Mouse (Mus musculus) CH12.LX (cell line): ENCODE data around the gene Spast. TPM values are rescaled to one million over a fixed set of nuclear protein-coding genes. Genes with fewer than 3 reads are reported as not detected.

Experiments
- DNase-seq: peaks from one replicate; pipeline ENCODE4 v3.0.0-alpha.2; 2013; ENCODE audit errors: extremely low read depth
- H3K27ac ChIP-seq: 2 replicates; pipeline ENCODE4 v1.5.1; 2012; ENCODE audit warnings: low read depth, mild to moderate bottlenecking, control low read depth, moderate library complexity; ENCODE audit not compliant: insufficient read depth
- H3K27me3 ChIP-seq: replicated peaks from 2 replicates; pipeline ENCODE3; 2012; ENCODE audit warnings: inconsistent platforms
- H3K36me3 ChIP-seq, 2 experiments: replicated peaks in 1 of 2; 2 replicates each; pipeline versions ENCODE3 to v1.6.1; 2012; ENCODE audit warnings: inconsistent platforms in 1 of 2, low read length in 1 of 2, mild to moderate bottlenecking in 1 of 2, mixed read lengths in 1 of 2, moderate library complexity in 1 of 2; ENCODE audit not compliant: control insufficient read depth in 1 of 2, insufficient read depth in 1 of 2
- H3K4me1 ChIP-seq, 2 experiments: 2 replicates each; pipeline ENCODE4 v1.6.1; 2012; ENCODE audit warnings: inconsistent platforms in 1 of 2, moderate library complexity in 1 of 2; ENCODE audit not compliant: insufficient read depth in 2 of 2, control insufficient read depth in 1 of 2
- H3K4me2 ChIP-seq: 2 replicates; pipeline ENCODE4 v1.6.1; 2012; ENCODE audit warnings: low read depth, mild to moderate bottlenecking, control low read depth; ENCODE audit not compliant: poor library complexity, insufficient read depth, severe bottlenecking
- H3K4me3 ChIP-seq, 3 experiments: fragments of 150-350 bp in 1 of 3; sonication (generic) in 1 of 3; replicated peaks in 1 of 3; 2 replicates each; pipeline versions ENCODE3 to v1.5.1; 2011 to 2012; ENCODE audit warnings: low read depth in 2 of 3, low read length in 2 of 3, mild to moderate bottlenecking in 2 of 3, moderate library complexity in 2 of 3, control low read depth in 1 of 3, improper control_type of control experiment in 1 of 3, inconsistent platforms in 1 of 3, mixed read lengths in 1 of 3; ENCODE audit not compliant: poor library complexity in 1 of 3
- H3K79me2 ChIP-seq: replicated peaks from 2 replicates; pipeline ENCODE4 v1.6.1; 2012; ENCODE audit warnings: mild to moderate bottlenecking, moderate library complexity; ENCODE audit not compliant: control insufficient read depth, poor library complexity, insufficient read depth, severe bottlenecking; ENCODE audit errors: extremely low read depth
- H3K9ac ChIP-seq: 2 replicates; pipeline ENCODE4 v1.6.1; 2012; ENCODE audit warnings: low read depth, mild to moderate bottlenecking, control low read depth, moderate library complexity; ENCODE audit not compliant: insufficient read depth
- H3K9me3 ChIP-seq: replicated peaks from 2 replicates; pipeline ENCODE3; 2012; ENCODE audit warnings: low read length, inconsistent platforms, mixed read lengths
- CHD1 ChIP-seq: IDR thresholded peaks from 2 replicates; pipeline ENCODE4 v1.6.1; 2012; ENCODE audit warnings: low read depth, low read length, improper control_type of control experiment, inconsistent platforms
- CHD2 ChIP-seq: IDR thresholded peaks from 2 replicates; pipeline ENCODE4 v1.6.1; 2011; ENCODE audit warnings: low read length, improper control_type of control experiment
- E2F4 ChIP-seq: IDR thresholded peaks from 2 replicates; pipeline ENCODE4 v1.6.1; 2011; ENCODE audit warnings: low read depth, low read length, improper control_type of control experiment; ENCODE audit not compliant: insufficient replicate concordance
- ELF1 ChIP-seq: IDR thresholded peaks from 2 replicates; pipeline ENCODE4 v1.6.1; 2014; ENCODE audit warnings: low read depth, mild to moderate bottlenecking, inconsistent platforms, low read length, improper control_type of control experiment
- EP300 ChIP-seq: IDR thresholded peaks from 2 replicates; pipeline ENCODE4 v1.6.1; 2011; ENCODE audit warnings: low read length, improper control_type of control experiment
- ETS1 ChIP-seq: conservative IDR thresholded peaks from 2 replicates; pipeline ENCODE4 v1.6.1; 2012; ENCODE audit warnings: low read depth, mild to moderate bottlenecking, inconsistent platforms, low read length, improper control_type of control experiment, moderate library complexity
- HCFC1 ChIP-seq: IDR thresholded peaks from 2 replicates; pipeline ENCODE4 v1.6.1; 2012; ENCODE audit warnings: low read depth, mild to moderate bottlenecking, inconsistent platforms, low read length, improper control_type of control experiment
- IRF4 ChIP-seq: IDR thresholded peaks from 2 replicates; pipeline ENCODE4 v1.6.1; 2014; ENCODE audit warnings: low read depth, mild to moderate bottlenecking, inconsistent platforms, low read length, improper control_type of control experiment
- JUND ChIP-seq: conservative IDR thresholded peaks from 2 replicates; pipeline ENCODE4 v1.6.1; 2011; ENCODE audit warnings: low read depth, low read length, improper control_type of control experiment
- MAFK ChIP-seq: IDR thresholded peaks from 2 replicates; pipeline ENCODE4 v1.6.1; 2011; ENCODE audit warnings: low read length, improper control_type of control experiment; ENCODE audit not compliant: insufficient replicate concordance
- MAX ChIP-seq: IDR thresholded peaks from 2 replicates; pipeline ENCODE4 v1.6.1; 2011; ENCODE audit warnings: low read length, improper control_type of control experiment
- MAZ ChIP-seq: IDR thresholded peaks from 2 replicates; pipeline ENCODE4 v1.6.1; 2012; ENCODE audit warnings: low read depth, mild to moderate bottlenecking, inconsistent platforms, low read length, improper control_type of control experiment, moderate library complexity
- MEF2A ChIP-seq: IDR thresholded peaks from 2 replicates; pipeline ENCODE4 v1.6.1; 2014; ENCODE audit warnings: low read depth, mild to moderate bottlenecking, inconsistent platforms, low read length, improper control_type of control experiment, borderline replicate concordance
- MYC ChIP-seq: IDR thresholded peaks from 2 replicates; pipeline ENCODE4 v1.6.1; 2011; ENCODE audit warnings: low read depth, mild to moderate bottlenecking, improper control_type of control experiment, low read length
- NELFE ChIP-seq: IDR thresholded peaks from 2 replicates; pipeline ENCODE4 v1.6.1; 2011; ENCODE audit warnings: low read depth, low read length, improper control_type of control experiment
- PAX5 ChIP-seq: IDR thresholded peaks from 2 replicates; pipeline ENCODE4 v1.6.1; 2012; ENCODE audit warnings: low read length, inconsistent platforms, mixed read lengths
- POLR2A ChIP-seq: IDR thresholded peaks from 2 replicates; pipeline ENCODE4 v1.6.1; 2011; ENCODE audit warnings: low read depth, mild to moderate bottlenecking, improper control_type of control experiment, low read length
- POLR2AphosphoS2 ChIP-seq: IDR thresholded peaks from 2 replicates; pipeline ENCODE4 v1.6.1; 2011; ENCODE audit warnings: low read depth, low read length, improper control_type of control experiment
- RCOR1 ChIP-seq: conservative IDR thresholded peaks from 2 replicates; pipeline ENCODE4 v1.6.1; 2012; ENCODE audit warnings: low read depth, mild to moderate bottlenecking, inconsistent platforms, low read length, improper control_type of control experiment
- TBP ChIP-seq: conservative IDR thresholded peaks from 2 replicates; pipeline ENCODE4 v1.6.1; 2011; ENCODE audit warnings: low read depth, low read length, improper control_type of control experiment
- TCF12 ChIP-seq: IDR thresholded peaks from 2 replicates; pipeline ENCODE4 v1.6.1; 2014; ENCODE audit warnings: low read depth, mild to moderate bottlenecking, inconsistent platforms, low read length, improper control_type of control experiment
- UBTF ChIP-seq: IDR thresholded peaks from 2 replicates; pipeline ENCODE4 v1.6.1; 2012; ENCODE audit warnings: low read depth, mild to moderate bottlenecking, inconsistent platforms, low read length, improper control_type of control experiment, moderate library complexity
- USF2 ChIP-seq: conservative IDR thresholded peaks from 2 replicates; pipeline ENCODE4 v1.6.1; 2011; ENCODE audit warnings: low read depth, low read length, improper control_type of control experiment
- ZMIZ1 ChIP-seq: IDR thresholded peaks from 2 replicates; pipeline ENCODE4 v1.6.1; 2012; ENCODE audit warnings: low read depth, mild to moderate bottlenecking, inconsistent platforms, low read length, improper control_type of control experiment
- dilution Hi-C: fragments of 300-500 bp; cut with MboI; formaldehyde crosslinking; loops from 2 replicates; pipeline ENCODE4 v1.14.3; 2020; ENCODE audit warnings: low sequenced_read_pairs; ENCODE audit not compliant: extremely low pct_unique_long_range_greater_than_20kb, extremely low pct_ligation_motif_present
- in situ Hi-C: fragments of 300-500 bp; cut with MboI; formaldehyde crosslinking; loops from 3 replicates; pipeline ENCODE4 v1.14.3; 2019; ENCODE audit warnings: low sequenced_read_pairs, low pct_ligation_motif_present, low pct_unique_long_range_greater_than_20kb, mixed read lengths
- polyA plus RNA-seq: library from polyadenylated mRNA; unstranded; fragments of >175 nt; gene quantifications from 2 replicates; pipeline ENCODE4 v1.2.1, GENCODE M21; 2012; ENCODE audit warnings: low read depth; ENCODE audit not compliant: insufficient read length
- total RNA-seq, 2 experiments: library from RNA; depleted of rRNA; stranded (reverse); fragments of 300-350 nt in 1 of 2; fragments of >200 nt in 1 of 2; gene quantifications; 2 replicates each; pipeline ENCODE4 v1.2.3; 2012 to 2014

The Spast gene
- total and polyA plus RNA-seq, 3 experiments: 15.0 to 26.8 (median 21.7) TPM

DNA sequence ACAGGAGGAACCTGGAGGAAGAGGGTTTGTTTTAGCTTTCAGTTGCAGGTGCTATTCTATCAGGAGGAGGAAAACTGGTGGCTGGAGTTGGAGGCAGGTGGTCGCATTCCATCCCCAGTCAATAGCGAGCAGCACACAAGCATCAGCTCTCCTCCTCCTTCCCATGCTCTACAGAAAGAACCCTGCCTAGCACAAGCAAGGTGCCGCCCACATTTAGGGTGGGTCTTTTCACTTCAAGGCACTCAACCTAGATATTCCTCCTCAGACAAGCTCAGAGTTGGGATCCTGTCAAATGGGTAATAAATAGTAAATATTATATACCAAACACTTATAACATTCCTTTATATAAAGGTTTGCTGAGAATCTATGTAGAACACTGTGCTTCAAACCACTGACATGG lies 48.6 kb upstream of the Spast start:
- DNase-seq: no peak
- in situ Hi-C loops (no loop called here), dilution Hi-C loops (no loop called here)
- Histone ChIP-seq H3K9me3 (peaks cover 12% of the 10 kb centered on the region), H3K79me2 (peaks cover 67% of the 10 kb centered on the region), H3K27ac (no peak overlapping the region), H3K27me3 (no peaks in the 10 kb centered on the region), H3K4me1 (peaks cover 3 to 30% of the 10 kb centered on the region in 2 experiments; a peak in 3 of 4 replicates), H3K9ac (no peak overlapping the region), H3K4me2 (no peak overlapping the region), H3K4me3 (no peak overlapping the region), H3K36me3 (peaks cover 7 to 26% of the 10 kb centered on the region in 2 experiments)
- TF ChIP-seq POLR2AphosphoS2 (no peak), ELF1 (no peak), ZMIZ1 (no peak), MAX (no peak), MYC (no peak), CHD1 (no peak), MEF2A (no peak), PAX5 (no peak), MAFK (no peak), UBTF (no peak), ETS1 (no peak), CHD2 (no peak), USF2 (no peak), MAZ (no peak), EP300 (no peak), NELFE (no peak), HCFC1 (no peak)

DNA sequence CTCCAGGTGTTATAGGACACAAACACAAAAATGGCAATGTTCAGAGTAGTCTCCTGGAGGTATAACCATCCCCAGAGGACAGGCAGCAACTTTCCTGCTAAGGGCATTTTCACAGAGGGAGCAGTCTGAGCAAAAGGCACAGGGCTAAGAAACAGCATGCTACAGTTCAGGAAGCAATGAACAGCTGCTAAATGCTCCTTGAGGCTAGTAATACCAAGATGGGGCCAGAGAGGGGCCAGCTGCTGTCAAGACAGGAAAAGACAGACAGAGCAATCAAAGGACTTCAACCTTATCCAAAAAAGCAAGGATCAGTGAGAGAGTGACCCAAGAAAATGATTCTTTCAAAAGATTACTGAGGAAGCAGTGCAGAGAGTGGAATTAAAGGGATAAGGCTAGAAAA lies 47.9 kb upstream of the Spast start:
- in situ Hi-C loops: no loop called here
- no peak for DNase-seq
- peaks cover 3 to 31% of the 10 kb centered on the region in 2 experiments; a peak in 3 of 4 replicates for H3K4me1 ChIP-seq
- TF ChIP-seq JUND: no peak
- TF ChIP-seq MEF2A: no peak
- TF ChIP-seq E2F4: no peak
- TF ChIP-seq RCOR1: no peak
- TF ChIP-seq TBP: no peak
- no peak for TF ChIP-seq TCF12
- no peak for TF ChIP-seq CHD1
- no peak for TF ChIP-seq MYC
- no peak for TF ChIP-seq IRF4
- TF ChIP-seq POLR2A: no peak
- TF ChIP-seq ELF1: no peak
- no peak for TF ChIP-seq USF2
- TF ChIP-seq NELFE: no peak
- no peaks in the 10 kb centered on the region for H3K27me3 ChIP-seq
- dilution Hi-C loops: no loop called here
- no peak overlapping the region for H3K4me3 ChIP-seq
- H3K4me2 ChIP-seq: no peak overlapping the region
- H3K9ac ChIP-seq: no peak overlapping the region; the same call in 1 of the 2 replicates
- peaks cover 12% of the 10 kb centered on the region for H3K9me3 ChIP-seq
- no peak overlapping the region for H3K27ac ChIP-seq
- H3K36me3 ChIP-seq: peaks cover 7 to 25% of the 10 kb centered on the region in 2 experiments
- H3K79me2 ChIP-seq: peaks cover 67% of the 10 kb centered on the region
